8 mouse cellular contexts compared by ENCODE assay signal in the genomic region with DNA sequence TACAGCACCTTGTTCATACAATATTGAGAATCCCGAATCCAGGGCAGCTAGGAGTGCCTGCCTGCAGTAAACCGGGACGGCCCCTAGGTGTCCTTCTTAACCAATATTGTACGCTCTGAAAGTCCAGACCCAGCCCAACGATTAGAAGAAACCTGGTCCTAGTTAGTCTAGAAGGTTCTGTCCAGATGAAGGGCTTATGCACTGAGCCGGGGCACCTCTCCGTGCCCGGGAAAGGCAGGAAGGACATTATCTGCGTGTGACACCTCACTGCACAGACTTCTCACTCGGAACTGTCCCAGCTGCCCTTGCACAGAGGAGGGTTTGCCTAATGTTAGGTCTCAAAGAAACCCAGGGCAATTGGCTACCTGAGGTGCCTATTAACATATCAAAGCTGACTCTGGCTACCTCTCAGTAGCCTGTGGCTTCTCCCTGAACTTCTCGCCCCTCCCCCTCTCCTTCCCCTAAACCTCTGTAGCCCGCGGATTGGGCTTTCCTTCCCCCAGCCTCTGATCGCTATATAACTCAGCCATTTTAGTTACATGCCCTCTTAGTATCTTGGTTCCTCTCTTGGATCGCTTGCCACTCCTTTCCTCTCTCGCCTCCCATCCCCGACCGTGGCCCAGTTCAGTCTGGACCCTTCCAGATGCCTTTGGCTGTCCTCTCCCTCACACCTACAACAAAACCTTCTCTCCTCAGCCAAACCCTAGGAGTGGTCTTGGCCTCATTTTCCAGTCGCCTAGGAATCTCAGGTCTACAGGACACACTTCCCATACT. TPM values are rescaled to one million over a fixed set of nuclear protein-coding genes. Genes with fewer than 3 reads are reported as not detected.
DNase-seq lines count a peak whose midpoint lies in the region; ATAC-seq lines count a peak whose summit lies in the region.

No protein-coding gene starts in this region.

- no peak overlapping the region for H3K27ac ChIP-seq in intestine, embryonic 15.5 days

- intact Hi-C loops in gastrocnemius, postnatal 36 days (cut with DNase I) = loop anchor here (1.0 to 10.0 kb wide), 3 partner anchors 139 to 467 kb away; no protein-coding TSS in a partner anchor
- intact Hi-C loops in left cerebral cortex, postnatal 25 days (cut with DNase I) = loop anchor here (1.0 to 10.0 kb wide), 4 partner anchors 136 to 717 kb away; no protein-coding TSS in a partner anchor

- peak; percentile 76 for ATAC-seq in intestine, embryonic 15.5 days

- WGBS in intestine, embryonic 15.5 days = 9% methylated on average over 19 of the region's 19 CpGs

- peak; percentile 87 for DNase-seq in adipocyte (ENCODE audit: low spot score)
- DNase-seq in embryo, embryonic 10 days (ENCODE audit: low spot score) = peak; percentile 87
- DNase-seq in gastrocnemius, postnatal 36 days = peak; percentile 69 to 75
- peak; percentile 78 to 84 for DNase-seq in left cerebral cortex, postnatal 25 days (ENCODE audit: low spot score in 2 of 2)
- DNase-seq in mesoderm, embryonic 11.5 days (ENCODE audit: low read depth, low spot score) = peak; percentile 73
- peak; percentile 56 to 65 for DNase-seq in right cerebral cortex, postnatal 36 days (ENCODE audit: low spot score in 2 of 2)
- DNase-seq in urinary bladder, postnatal 4 days (ENCODE audit: low spot score in 2 of 2) = peak; percentile 61 to 71

- H3K27me3 ChIP-seq in intestine, embryonic 15.5 days (replicated peaks) = no peaks in the 10 kb centered on the region

- no peaks in the 10 kb centered on the region for H3K9me3 ChIP-seq in intestine, embryonic 15.5 days

- peak overlapping the region; percentile 5 for H3K4me3 ChIP-seq in intestine, embryonic 15.5 days (replicated peaks)

- no peak overlapping the region for H3K9ac ChIP-seq in intestine, embryonic 15.5 days

- H3K4me1 ChIP-seq in intestine, embryonic 15.5 days (replicated peaks) = peaks cover 4% of the 10 kb centered on the region; the same call in 1 of the 2 replicates

- no peaks in the 10 kb centered on the region for H3K36me3 ChIP-seq in intestine, embryonic 15.5 days

- H3K4me2 ChIP-seq in intestine, embryonic 15.5 days (replicated peaks) = peak overlapping the region; percentile 54

RNA-seq across cellular contexts. Expression of gene Lmod3, which starts 25.6 kb away (rescaled TPM):
- 100 to 1,000 TPM; 126 to 132 TPM for total RNA-seq in gastrocnemius, postnatal 36 days (2021)
- polyA plus RNA-seq in intestine, embryonic 15.5 days (2015; fragmentation: Nextera tagmentation; extraction: Ambion mirVana) = 0.16 TPM in 1 of 2 replicates, not detected in the other
- not detected for total RNA-seq in left cerebral cortex, postnatal 25 days (2021)

Comparison
In these comparisons a context has a peak if more than half of its experiments do, and no peak if none do; other contexts are left out.
1. RNA of gene Lmod3, which starts 25.6 kb away (total RNA-seq): 126 to 132 TPM in gastrocnemius, postnatal 36 days; not detected in left cerebral cortex, postnatal 25 days; every median in the first group is over 100 times any median in the second.
2. Peak in every context shown above with its lines, with median percentiles within 50 percentile points of each other: DNase-seq.